ENCODE assay signal across 11 mouse cellular contexts in the genomic region with DNA sequence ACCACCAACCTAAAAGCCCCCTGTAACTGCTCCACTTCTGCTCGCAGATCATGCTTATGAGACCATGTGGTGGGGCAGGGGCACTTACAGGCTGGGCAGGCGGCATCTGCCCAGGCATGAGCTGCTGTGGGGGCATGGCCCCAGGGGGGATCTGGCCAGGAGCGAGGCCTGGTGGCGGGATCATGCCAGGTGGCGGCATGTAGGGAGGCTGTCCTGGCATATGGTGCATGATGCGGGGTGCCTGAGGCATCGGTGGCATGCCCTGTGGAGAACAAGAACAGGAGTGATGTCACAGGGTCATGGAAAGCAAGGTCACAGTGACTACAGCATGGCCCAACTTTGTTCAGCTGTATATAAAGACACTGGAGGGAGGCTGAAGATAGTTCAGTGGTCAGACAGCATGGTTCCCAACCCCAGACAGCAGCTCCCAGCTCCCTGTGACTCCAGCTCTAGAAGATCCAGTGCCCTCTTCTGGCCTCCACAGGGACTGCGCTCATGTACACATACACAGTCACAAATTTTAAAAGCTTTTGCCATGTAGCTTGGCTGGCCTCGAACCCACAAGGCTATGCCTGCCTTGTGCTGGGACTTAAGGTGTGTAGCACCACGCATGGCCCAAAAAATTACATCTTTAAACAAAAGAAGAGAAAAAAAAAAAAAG. TPM values are rescaled to one million over a fixed set of nuclear protein-coding genes. Genes with fewer than 3 reads are reported as not detected.
DNase-seq lines count a peak whose midpoint lies in the region; ATAC-seq and TF ChIP-seq lines count a peak whose summit lies in the region.
"Had no signal": no experiment of that assay in that cellular context is flagged by ENCODE, and none has a peak within 500 bp of the region (broad histone marks: within the 10 kb centered on the region; RNA-seq: fewer than 3 reads in every experiment).

No protein-coding gene starts in this region.

- H3K9me3 ChIP-seq in hindbrain, embryonic 12.5 days (replicated peaks), result no peaks in the 10 kb centered on the region
- H3K9me3 ChIP-seq in hindbrain, embryonic 13.5 days, result no peaks in the 10 kb centered on the region
- no peaks in the 10 kb centered on the region for H3K9me3 ChIP-seq in midbrain, embryonic 13.5 days
- no peaks in the 10 kb centered on the region for H3K9me3 ChIP-seq in midbrain, embryonic 16.5 days (replicated peaks; ENCODE audit: control insufficient read depth, low read length, poor library complexity, severe bottlenecking)

- peak; percentile 47; the same call in 1 of the 2 replicates for ATAC-seq in hindbrain, embryonic 12.5 days (ENCODE audit: low FRiP score)
- ATAC-seq in hindbrain, embryonic 13.5 days (ENCODE audit: low FRiP score), result no peak
- ATAC-seq in midbrain, embryonic 13.5 days, result peak; percentile 31; the same call in 1 of the 2 replicates
- ATAC-seq in midbrain, embryonic 16.5 days, result no peak

- TF ChIP-seq CTCF in small intestine, adult 2 months (IDR thresholded peaks at IDR 0.05; ENCODE audit: extremely low read depth, insufficient read length, insufficient replicate concordance, low read depth, low read length), result peak; percentile 43; the same call in 1 of the 2 replicates

- no peak overlapping the region for H3K4me2 ChIP-seq in hindbrain, embryonic 12.5 days (replicated peaks)
- H3K4me2 ChIP-seq in hindbrain, embryonic 13.5 days, result no peak overlapping the region
- no peak overlapping the region for H3K4me2 ChIP-seq in midbrain, embryonic 13.5 days (replicated peaks)
- H3K4me2 ChIP-seq in midbrain, embryonic 16.5 days (ENCODE audit: low read length), result no peak overlapping the region

- 93% methylated on average over 10 of the region's 10 CpGs for WGBS in hindbrain, embryonic 12.5 days
- WGBS in hindbrain, embryonic 13.5 days, result 98% methylated on average over 10 of the region's 10 CpGs
- 93% methylated on average over 10 of the region's 10 CpGs for WGBS in midbrain, embryonic 13.5 days
- WGBS in midbrain, embryonic 16.5 days, result 92% methylated on average over 10 of the region's 10 CpGs
- 96% methylated on average over 10 of the region's 10 CpGs for WGBS in small intestine, adult 2 months

- TF ChIP-seq POLR2A in small intestine, adult 2 months (IDR thresholded peaks at IDR 0.05; ENCODE audit: low read depth, low read length), result no peak

- peak; percentile 29 for DNase-seq in NIH3T3 (ENCODE audit: low read depth)
- no peak for DNase-seq in adrenal gland, postnatal 10 days
- DNase-seq: right cerebral cortex, adult 18-20 months had no signal

- H3K4me3 ChIP-seq in hindbrain, embryonic 12.5 days, result no peak overlapping the region
- H3K4me3 ChIP-seq in hindbrain, embryonic 13.5 days, result no peak overlapping the region
- H3K4me3 ChIP-seq in midbrain, embryonic 13.5 days (replicated peaks), result no peak overlapping the region
- H3K4me3 ChIP-seq in midbrain, embryonic 16.5 days (ENCODE audit: low read depth, low read length), result no peak overlapping the region
- H3K4me3 ChIP-seq in small intestine, adult 2 months (ENCODE audit: low read depth, low read length), result no peak overlapping the region

- no peaks in the 10 kb centered on the region for H3K27me3 ChIP-seq in hindbrain, embryonic 12.5 days
- no peaks in the 10 kb centered on the region for H3K27me3 ChIP-seq in hindbrain, embryonic 13.5 days
- no peaks in the 10 kb centered on the region for H3K27me3 ChIP-seq in midbrain, embryonic 13.5 days
- no peaks in the 10 kb centered on the region for H3K27me3 ChIP-seq in midbrain, embryonic 16.5 days (ENCODE audit: control insufficient read depth, insufficient read depth, low read depth, low read length)
- H3K27me3 ChIP-seq in small intestine, adult 2 months (ENCODE audit: control insufficient read depth, insufficient read depth, low read length), result no peaks in the 10 kb centered on the region

- peaks cover 10% of the 10 kb centered on the region for H3K4me1 ChIP-seq in hindbrain, embryonic 12.5 days
- peaks cover 20% of the 10 kb centered on the region for H3K4me1 ChIP-seq in hindbrain, embryonic 13.5 days (replicated peaks)
- peaks cover 16% of the 10 kb centered on the region for H3K4me1 ChIP-seq in midbrain, embryonic 13.5 days (replicated peaks)
- H3K4me1 ChIP-seq in midbrain, embryonic 16.5 days (ENCODE audit: control insufficient read depth, insufficient read depth, low read length), result peaks cover 14% of the 10 kb centered on the region
- peaks cover 2% of the 10 kb centered on the region; the same call in 1 of the 2 replicates for H3K4me1 ChIP-seq in small intestine, adult 2 months (ENCODE audit: control insufficient read depth, insufficient read depth, insufficient read length, low read length)

- H3K27ac ChIP-seq in hindbrain, embryonic 12.5 days, result no peak overlapping the region
- H3K27ac ChIP-seq in hindbrain, embryonic 13.5 days, result no peak overlapping the region
- no peak overlapping the region for H3K27ac ChIP-seq in midbrain, embryonic 13.5 days
- H3K27ac ChIP-seq in midbrain, embryonic 16.5 days (ENCODE audit: low read length), result no peak overlapping the region
- no peak overlapping the region for H3K27ac ChIP-seq in small intestine, adult 2 months (ENCODE audit: insufficient read depth, low read depth, low read length)

- no peak overlapping the region for H3K9ac ChIP-seq in hindbrain, embryonic 12.5 days
- no peak overlapping the region for H3K9ac ChIP-seq in hindbrain, embryonic 13.5 days
- no peak overlapping the region for H3K9ac ChIP-seq in midbrain, embryonic 13.5 days (replicated peaks)
- H3K9ac ChIP-seq in midbrain, embryonic 16.5 days (ENCODE audit: low read depth, low read length), result no peak overlapping the region

- peaks cover 96% of the 10 kb centered on the region for H3K36me3 ChIP-seq in hindbrain, embryonic 12.5 days
- H3K36me3 ChIP-seq in hindbrain, embryonic 13.5 days, result peaks cover 94% of the 10 kb centered on the region
- peaks cover 97% of the 10 kb centered on the region for H3K36me3 ChIP-seq in midbrain, embryonic 13.5 days
- peaks cover 76% of the 10 kb centered on the region for H3K36me3 ChIP-seq in midbrain, embryonic 16.5 days (ENCODE audit: control insufficient read depth, insufficient read depth, low read length)
- H3K36me3 ChIP-seq in small intestine, adult 2 months (ENCODE audit: control insufficient read depth, insufficient read depth, low read length), result peaks cover 84% of the 10 kb centered on the region

RNA-seq across cellular contexts. Expression of a gene that starts 6.2 kb away (rescaled TPM):
- 3.2 and 3.9 TPM in 2 replicates for polyA plus RNA-seq in hindbrain, embryonic 12.5 days (2016; fragmentation: Nextera tagmentation; extraction: Ambion mirVana)
- polyA plus RNA-seq in hindbrain, embryonic 13.5 days (2015; fragmentation: Nextera tagmentation; extraction: Ambion mirVana), result 3.5 and 4.5 TPM in 2 replicates
- polyA plus RNA-seq in midbrain, embryonic 13.5 days (2015; fragmentation: Nextera tagmentation; extraction: Ambion mirVana), result 4.3 TPM in 2 replicates
- 3.1 and 4.1 TPM in 2 replicates for polyA plus RNA-seq in midbrain, embryonic 16.5 days (2015; fragmentation: Nextera tagmentation; extraction: Ambion mirVana)
- polyA plus RNA-seq in small intestine, adult 2 months (2012; rRNA removed), result 6.4 and 9.5 TPM in 2 replicates
- 10 to 100 TPM; 16.1 to 18.1 TPM for total RNA-seq in adrenal gland, postnatal 10 days (2021)

RNA-seq across cellular contexts. Expression of a gene that starts 6.7 kb away (rescaled TPM):
- 233 and 254 TPM in 2 replicates for polyA plus RNA-seq in hindbrain, embryonic 12.5 days (2016; fragmentation: Nextera tagmentation; extraction: Ambion mirVana)
- 208 and 211 TPM in 2 replicates for polyA plus RNA-seq in hindbrain, embryonic 13.5 days (2015; fragmentation: Nextera tagmentation; extraction: Ambion mirVana)
- 233 and 245 TPM in 2 replicates for polyA plus RNA-seq in midbrain, embryonic 13.5 days (2015; fragmentation: Nextera tagmentation; extraction: Ambion mirVana)
- polyA plus RNA-seq in midbrain, embryonic 16.5 days (2015; fragmentation: Nextera tagmentation; extraction: Ambion mirVana), result 192 and 197 TPM in 2 replicates
- polyA plus RNA-seq in small intestine, adult 2 months (2012; rRNA removed), result 73.2 and 138 TPM in 2 replicates
- 10 to 100 TPM; 59.6 to 66.9 TPM for total RNA-seq in adrenal gland, postnatal 10 days (2021)

RNA-seq across cellular contexts. Expression of a gene that starts 8.4 kb away (rescaled TPM):
- polyA plus RNA-seq in hindbrain, embryonic 12.5 days (2016; fragmentation: Nextera tagmentation; extraction: Ambion mirVana), result 20.0 and 25.6 TPM in 2 replicates
- polyA plus RNA-seq in hindbrain, embryonic 13.5 days (2015; fragmentation: Nextera tagmentation; extraction: Ambion mirVana), result 10.8 and 11.3 TPM in 2 replicates
- polyA plus RNA-seq in midbrain, embryonic 13.5 days (2015; fragmentation: Nextera tagmentation; extraction: Ambion mirVana), result 3.6 and 5.1 TPM in 2 replicates
- polyA plus RNA-seq in midbrain, embryonic 16.5 days (2015; fragmentation: Nextera tagmentation; extraction: Ambion mirVana), result 18.2 and 18.8 TPM in 2 replicates
- 9.6 TPM in 1 of 2 replicates, not detected in the other for polyA plus RNA-seq in small intestine, adult 2 months (2012; rRNA removed)
- total RNA-seq in adrenal gland, postnatal 10 days (2021), result under 1 TPM in 1 of 2 experiments, not detected in 1; 0.69 TPM

RNA-seq across cellular contexts. Expression of a gene that starts 8.5 kb away (rescaled TPM):
- polyA plus RNA-seq in hindbrain, embryonic 12.5 days (2016; fragmentation: Nextera tagmentation; extraction: Ambion mirVana), result 0.85 and 1.9 TPM in 2 replicates
- polyA plus RNA-seq in hindbrain, embryonic 13.5 days (2015; fragmentation: Nextera tagmentation; extraction: Ambion mirVana), result 1.2 TPM in 1 of 2 replicates, not detected in the other
- 0.36 TPM in 1 of 2 replicates, not detected in the other for polyA plus RNA-seq in midbrain, embryonic 13.5 days (2015; fragmentation: Nextera tagmentation; extraction: Ambion mirVana)
- polyA plus RNA-seq in midbrain, embryonic 16.5 days (2015; fragmentation: Nextera tagmentation; extraction: Ambion mirVana), result 0.54 and 0.72 TPM in 2 replicates
- 0.23 TPM in 1 of 2 replicates, not detected in the other for polyA plus RNA-seq in small intestine, adult 2 months (2012; rRNA removed)
- total RNA-seq in adrenal gland, postnatal 10 days (2021), result not detected
- polyA plus RNA-seq: embryonic facial prominence, embryonic 14.5 days; heart, embryonic 14.5 days; kidney, embryonic 16.5 days had no signal

RNA-seq across cellular contexts. Expression of a gene that starts 10.7 kb away (rescaled TPM):
- 86.6 and 101 TPM in 2 replicates for polyA plus RNA-seq in hindbrain, embryonic 12.5 days (2016; fragmentation: Nextera tagmentation; extraction: Ambion mirVana)
- polyA plus RNA-seq in hindbrain, embryonic 13.5 days (2015; fragmentation: Nextera tagmentation; extraction: Ambion mirVana), result 119 and 123 TPM in 2 replicates
- 104 and 110 TPM in 2 replicates for polyA plus RNA-seq in midbrain, embryonic 13.5 days (2015; fragmentation: Nextera tagmentation; extraction: Ambion mirVana)
- polyA plus RNA-seq in midbrain, embryonic 16.5 days (2015; fragmentation: Nextera tagmentation; extraction: Ambion mirVana), result 104 and 106 TPM in 2 replicates
- 42.9 and 77.3 TPM in 2 replicates for polyA plus RNA-seq in small intestine, adult 2 months (2012; rRNA removed)
- total RNA-seq in adrenal gland, postnatal 10 days (2021), result 10 to 100 TPM; 36.1 to 42.0 TPM

Comparison
In these comparisons a context has a peak if more than half of its experiments do, and no peak if none do; other contexts are left out.
1. ATAC-seq: peak in hindbrain, embryonic 12.5 days (single experiment) and midbrain, embryonic 13.5 days (single experiment); none in hindbrain, embryonic 13.5 days (single experiment) and midbrain, embryonic 16.5 days (single experiment).